Mouse (Mus musculus): ENCODE measurements at regions not wholly inside any gene's neighbourhood (a gene's known extent, or its start where the extent isn't known, plus 50 kb on each side); places are given as distances from the start of the nearest gene placed in this dataset.

DNA sequence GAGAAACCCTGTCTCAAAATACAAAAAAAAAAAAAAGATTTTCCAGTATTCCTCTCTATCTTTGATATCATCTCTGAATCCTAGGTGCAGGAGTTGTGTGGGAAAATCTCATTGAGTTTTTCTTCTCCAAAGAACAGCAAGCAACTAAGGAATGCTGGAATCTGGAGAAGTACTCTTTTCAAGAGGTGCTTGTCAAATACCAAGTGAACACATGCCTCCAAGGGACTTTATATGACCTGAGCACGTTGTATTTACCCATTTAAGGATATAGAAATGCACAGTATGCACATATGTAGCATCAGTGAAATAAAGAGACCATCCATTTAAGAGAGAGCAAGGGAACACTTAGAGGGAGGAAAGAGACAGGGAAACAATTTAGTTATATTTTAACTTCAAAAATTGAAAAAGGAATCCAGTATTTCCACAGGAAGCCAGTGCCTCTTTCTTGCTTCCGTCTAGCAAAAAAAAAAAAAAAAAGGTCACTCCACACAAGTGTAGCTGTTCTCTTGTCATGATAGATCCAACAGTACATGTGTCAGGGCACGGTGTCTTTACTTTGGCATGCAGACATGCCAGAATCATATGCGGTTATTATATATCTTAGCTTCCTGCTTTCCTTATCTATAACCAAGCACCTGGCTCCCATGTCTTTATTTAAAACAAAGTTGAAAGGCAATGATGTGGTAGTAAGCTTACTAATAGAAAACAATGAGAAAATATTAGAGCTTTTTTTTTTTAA lies 212.1 kb upstream of the Etaa1 start:
- DNase-seq (ENCODE audit: low spot score), result no peak

DNA sequence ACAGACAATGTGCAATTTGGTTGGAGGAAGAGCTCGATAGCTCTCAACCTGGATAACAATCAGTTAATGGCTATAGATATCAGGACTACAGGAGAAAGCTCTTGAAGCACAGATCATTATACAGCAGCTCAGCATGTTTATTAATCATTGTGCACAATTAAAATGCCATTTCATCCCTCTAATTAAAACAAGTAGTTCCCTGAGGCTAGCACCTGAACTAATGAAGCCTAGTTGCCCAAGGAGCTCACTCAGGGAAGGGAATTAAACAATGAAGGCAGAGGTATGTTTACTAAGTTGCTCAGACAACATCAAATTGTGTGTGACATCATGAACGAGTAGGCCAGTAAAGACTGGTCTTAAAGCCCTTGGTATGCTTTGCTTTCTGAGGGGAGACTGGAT lies 210.3 kb upstream of the Etaa1 start:
- no peak for DNase-seq (ENCODE audit: low spot score)

DNA sequence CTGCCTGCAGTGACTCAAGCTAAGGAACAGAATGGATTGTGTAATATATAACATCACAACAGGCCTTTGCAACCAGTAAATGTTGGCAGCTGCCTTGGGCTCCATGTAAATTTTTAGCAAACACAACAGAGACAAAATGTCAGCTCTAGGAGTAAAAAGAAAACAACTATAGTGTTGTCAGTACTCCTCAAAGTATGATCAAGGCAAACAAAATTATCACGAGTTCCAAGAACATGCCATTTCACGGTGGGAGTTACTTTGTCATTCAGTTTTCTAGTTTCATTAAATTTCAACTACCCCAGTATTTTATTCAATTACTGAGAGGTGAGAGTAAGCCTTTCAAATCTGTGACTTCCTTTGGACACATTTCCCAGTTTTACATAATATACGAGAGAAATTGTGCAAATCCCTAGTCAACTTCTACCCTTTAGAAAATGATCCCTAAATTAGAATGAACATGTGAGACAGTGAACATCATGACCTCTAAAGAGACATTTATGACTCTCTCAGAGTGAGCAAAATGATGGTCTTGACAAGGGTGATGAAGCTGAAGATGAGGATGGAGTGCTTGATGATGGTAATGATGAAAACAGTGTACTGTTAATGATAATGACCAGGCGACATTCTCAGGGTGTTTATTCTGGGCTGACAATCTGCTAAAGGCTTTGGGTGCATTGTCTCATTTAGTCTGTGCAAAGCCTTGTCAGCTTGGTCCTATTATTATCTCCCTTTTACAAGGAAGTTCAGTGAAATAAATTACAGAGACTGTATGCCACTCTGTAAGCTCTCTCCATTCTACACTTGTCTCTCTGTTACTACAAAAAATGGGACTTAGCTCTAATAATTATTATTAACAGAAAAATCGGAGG lies 209.7 kb upstream of the Etaa1 start:
- DNase-seq (ENCODE audit: low spot score), result no peak

DNA sequence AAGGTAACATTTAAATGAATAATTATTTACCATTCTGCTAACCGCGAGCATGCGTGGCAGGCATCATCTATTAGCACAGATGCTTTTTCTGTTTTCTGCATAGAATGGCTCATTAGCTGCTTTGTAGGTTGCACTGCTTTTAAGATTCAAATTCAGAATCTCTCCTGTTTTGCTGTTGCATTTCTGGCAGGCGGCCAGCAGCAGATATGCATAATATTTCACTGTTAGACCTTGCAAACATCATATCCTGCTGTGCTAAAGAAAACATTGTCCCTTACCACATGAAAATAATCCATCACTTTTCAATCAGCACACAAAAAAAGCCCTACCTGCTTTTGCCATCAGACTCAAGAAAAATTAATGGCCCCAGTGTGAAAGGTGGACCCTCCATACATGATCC lies 202.8 kb upstream of the Etaa1 start:
- no peak for DNase-seq (ENCODE audit: low spot score)

DNA sequence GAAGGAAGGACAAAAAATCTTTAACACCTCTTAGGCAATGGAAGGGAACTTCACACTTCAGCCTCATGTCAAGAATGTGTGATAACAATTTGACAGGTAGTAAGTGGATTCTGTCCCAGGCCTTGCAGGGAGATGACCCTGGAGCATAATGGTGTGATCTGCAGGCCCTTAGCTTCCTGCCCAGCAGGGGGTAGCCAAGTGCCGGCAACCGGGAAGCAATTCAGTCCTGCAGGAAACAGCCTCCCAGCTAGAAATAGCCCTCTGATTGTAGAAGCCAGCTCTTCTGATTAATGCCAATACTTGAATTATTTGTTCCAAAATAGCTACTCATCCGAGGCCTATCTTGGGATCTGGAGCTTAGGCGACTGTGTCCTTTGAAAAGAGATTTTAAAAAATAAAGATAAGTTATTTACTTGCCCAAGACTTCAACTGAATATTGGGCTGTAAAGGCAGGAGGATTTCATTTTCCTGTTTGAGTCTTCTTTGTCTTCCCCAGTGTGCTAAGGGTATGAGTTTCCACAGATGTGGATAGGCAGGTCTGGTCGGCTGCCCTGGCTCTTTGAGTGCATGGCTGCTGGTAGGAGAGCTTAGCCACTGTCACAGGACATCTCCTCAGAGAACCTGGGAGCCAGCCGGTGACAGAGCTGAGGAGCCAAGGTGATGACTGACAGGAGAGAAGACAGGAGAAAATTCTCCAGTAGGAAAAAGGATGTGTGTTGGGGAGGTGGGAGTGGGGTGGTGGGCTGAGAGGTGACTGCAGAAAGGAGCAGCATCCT lies 198.3 kb upstream of the Etaa1 start:
- DNase-seq (ENCODE audit: low spot score), result peak; percentile 61

DNA sequence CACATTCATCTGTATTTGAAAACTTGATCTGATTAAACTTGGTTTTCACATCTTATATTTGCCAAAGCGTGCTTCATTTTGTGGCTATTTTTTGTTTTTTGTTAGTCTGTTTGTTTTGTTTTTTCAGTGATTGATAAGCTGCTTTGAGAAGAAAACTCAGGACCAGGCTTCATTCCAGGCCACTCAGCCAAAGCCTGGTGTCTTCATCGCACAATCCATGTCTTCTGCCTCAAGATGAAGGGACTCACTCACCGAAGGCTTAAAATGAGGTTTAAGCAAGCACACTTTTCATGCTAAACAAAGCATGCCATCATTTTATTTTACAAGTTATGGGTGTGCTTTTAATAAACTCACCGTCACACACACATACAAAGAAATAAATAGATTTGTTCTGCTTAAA lies 197.7 kb upstream of the Etaa1 start:
- DNase-seq (ENCODE audit: low spot score), result no peak

DNA sequence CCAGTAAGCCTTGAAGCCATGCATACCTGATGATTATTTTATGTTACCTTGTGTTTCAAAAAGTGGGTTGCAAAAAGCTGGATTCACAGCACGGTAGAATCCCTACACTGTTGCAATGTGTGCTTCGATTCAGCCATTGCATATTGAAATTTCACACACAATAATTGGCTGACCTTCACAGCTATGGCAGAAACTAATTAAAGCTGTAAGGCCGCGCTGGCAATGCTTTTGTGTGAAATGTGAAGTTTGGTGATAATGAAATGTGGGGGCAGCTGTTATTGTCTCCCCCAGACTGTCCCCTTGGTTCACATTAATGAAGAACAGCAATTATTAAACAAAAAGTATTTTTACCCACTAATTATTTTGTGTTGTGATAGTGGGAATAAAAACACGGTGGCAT lies 173.8 kb upstream of the Etaa1 start:
- DNase-seq (ENCODE audit: low spot score), result no peak

DNA sequence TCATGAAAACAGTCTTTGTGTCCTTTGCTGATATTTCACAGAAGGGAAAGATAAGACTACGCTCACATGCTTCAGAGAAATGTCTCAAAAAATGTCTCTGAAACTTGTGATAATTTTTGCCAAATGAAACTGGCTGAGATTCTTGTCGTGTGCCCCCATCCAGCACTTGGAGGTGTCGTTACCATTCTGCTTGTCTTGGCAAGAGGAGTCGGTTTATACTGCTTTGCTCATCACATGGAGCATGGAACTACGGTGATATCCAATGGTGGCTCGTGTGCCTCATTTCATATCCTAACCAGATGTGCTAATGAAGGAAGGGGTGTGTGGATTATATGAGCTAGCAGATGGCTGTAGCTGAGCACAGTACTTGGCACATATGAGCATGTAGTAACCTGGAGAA lies 169.4 kb upstream of the Etaa1 start:
- DNase-seq (ENCODE audit: low spot score), result no peak

DNA sequence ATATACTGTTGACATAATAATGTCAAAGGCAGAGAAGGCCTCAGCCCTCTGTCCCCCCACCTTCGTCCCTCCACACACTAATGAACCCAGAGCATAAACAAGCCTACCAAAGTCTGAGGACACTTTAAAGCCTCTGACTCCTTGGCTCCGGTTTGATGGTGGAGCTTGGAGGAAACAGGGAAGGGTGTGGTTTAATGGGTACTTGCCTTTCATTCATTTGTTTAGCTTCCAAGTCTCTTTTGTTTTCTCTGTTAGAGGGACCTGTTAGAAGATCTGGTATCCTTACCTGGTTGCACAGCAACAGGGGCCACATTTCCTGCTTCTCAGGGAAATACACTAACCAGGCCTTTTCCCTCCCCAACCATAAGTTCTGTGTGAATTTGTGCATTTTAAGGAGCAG lies 168.9 kb upstream of the Etaa1 start:
- no peak for DNase-seq (ENCODE audit: low spot score)

DNA sequence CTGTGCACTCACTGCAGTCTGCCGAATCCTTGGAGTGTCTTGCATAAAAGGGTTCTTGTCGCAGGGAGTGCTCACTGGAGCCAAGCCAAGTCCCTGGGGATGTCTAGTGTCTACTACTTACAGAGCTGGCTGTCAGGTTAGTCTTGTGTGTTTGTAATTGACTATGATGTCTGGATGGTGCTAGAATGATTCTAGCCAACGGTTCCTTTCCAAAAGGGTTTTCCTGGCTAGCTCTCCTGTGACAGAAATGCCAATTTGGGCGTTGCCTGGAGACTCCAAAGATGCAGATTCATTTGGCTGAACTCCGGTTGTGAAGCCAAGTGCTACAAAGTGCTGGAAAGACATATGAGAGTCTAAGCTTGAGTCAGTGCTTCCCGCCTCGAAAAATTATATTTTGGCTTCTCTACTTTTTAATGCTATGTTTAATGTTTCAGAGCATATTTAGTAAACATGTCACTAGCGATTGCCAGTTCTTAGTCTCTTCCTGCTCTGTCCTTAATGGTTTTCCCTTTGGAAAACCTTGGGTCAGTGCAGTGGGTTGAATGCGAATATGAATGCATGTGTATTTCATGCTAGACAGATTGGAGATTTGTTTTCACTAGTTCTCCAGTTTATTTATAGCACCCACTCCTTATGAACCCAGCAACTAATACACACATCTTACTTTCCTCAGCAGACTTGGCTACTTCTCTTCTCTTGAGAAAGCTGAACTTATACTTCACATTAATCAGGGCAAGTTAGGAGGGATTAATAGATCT lies 162.2 kb upstream of the Etaa1 start:
- peak; percentile 33 for DNase-seq (ENCODE audit: low spot score)

DNA sequence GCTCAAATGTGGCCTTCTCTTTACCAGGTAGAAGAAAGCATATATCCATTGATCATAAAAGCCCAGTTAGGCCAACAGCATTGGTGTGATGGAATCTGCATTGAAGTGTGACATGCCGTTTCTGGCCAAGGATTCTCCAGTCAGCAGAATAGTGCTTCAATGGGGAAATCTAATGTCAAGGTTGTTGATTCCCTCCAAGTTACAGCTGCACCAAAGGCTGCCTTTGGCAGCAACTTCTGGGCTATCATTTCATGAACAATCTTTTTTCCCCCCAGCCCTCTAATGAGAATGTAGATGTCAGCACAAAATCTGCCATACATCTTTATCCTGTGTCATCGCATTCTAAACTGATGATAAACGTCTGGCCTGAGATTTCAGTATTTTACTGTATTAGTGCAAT lies 149.2 kb upstream of the Etaa1 start:
- no peak for DNase-seq (ENCODE audit: low spot score)

DNA sequence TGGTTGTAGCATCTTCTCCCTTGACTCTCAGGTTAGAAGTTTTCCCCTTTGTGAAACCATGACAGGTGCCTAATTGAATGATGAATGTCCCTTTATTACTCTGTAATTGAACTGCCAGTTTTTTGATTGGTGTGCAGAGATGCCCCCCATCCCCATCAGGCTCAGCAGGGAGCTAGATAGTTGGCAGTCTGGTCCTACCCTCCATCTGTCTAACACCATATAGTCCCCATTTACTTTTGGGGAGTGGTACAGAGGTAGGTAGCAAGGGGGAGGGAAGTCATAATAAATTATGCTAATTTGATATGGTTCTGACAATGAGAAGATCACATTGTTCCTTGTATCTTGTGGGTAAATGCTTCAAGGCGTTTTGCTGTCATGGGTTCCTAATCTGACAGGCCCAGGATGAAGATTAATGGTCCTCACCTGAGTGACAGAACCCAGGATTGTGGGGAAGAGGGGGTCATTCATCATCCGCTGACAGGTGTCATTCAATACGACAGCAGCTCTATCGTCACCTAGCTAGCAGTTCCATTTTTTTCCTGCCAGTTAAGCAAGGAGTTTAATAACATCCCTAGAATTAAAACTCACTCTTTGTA lies 122.3 kb upstream of the Etaa1 start:
- no peak for DNase-seq (ENCODE audit: low spot score)

DNA sequence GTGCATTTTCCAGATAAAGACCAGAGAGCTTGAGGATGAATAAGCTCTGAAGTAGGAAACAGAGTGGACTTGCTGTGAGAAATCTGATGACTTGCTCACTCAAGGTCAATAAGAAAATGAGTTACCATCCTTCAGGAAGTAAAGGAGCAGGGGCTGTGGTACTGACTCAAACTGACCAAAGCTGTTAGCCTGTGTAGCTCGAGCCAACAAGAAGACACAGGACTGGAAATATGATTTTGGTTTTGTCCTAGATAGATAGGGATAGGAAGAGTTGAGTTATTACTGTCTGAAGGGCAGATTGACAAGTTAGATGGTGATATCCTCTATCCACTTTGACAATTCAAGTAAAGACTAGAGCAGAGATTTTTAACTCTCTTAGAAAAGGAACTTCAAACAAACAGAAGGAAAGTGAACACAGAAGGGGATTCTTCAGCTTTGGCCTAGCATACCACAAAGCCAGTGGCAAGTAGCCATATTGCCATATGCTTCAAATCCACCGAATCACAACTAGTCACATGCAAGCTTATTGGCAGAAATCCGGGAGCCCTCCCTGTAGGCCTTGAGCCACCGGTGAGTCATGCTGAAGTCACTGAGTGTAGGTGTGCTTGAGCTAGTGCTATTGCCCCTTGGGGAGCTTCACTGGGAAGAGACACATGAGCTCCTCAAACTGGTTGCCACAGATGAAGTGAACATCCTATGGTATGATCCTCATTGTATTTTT lies 117.1 kb upstream of the Etaa1 start:
- no peak for DNase-seq (ENCODE audit: low spot score)

DNA sequence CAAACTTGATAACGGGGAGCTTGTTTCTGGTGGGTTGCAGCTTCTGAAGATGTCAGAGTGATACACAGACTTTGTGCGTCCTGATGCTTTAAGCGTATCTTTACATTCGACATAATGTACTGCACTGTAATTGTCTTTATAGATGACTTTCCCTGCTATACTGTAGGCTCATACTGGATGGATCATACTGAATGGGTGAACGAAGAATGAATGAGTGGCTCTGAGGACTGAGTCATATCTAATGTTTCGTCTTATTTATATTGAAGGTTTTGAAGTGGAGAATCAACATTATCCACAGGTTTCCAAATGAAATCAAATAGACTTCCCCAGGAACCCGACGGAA lies 116.3 kb upstream of the Etaa1 start:
- DNase-seq (ENCODE audit: low spot score), result no peak

DNA sequence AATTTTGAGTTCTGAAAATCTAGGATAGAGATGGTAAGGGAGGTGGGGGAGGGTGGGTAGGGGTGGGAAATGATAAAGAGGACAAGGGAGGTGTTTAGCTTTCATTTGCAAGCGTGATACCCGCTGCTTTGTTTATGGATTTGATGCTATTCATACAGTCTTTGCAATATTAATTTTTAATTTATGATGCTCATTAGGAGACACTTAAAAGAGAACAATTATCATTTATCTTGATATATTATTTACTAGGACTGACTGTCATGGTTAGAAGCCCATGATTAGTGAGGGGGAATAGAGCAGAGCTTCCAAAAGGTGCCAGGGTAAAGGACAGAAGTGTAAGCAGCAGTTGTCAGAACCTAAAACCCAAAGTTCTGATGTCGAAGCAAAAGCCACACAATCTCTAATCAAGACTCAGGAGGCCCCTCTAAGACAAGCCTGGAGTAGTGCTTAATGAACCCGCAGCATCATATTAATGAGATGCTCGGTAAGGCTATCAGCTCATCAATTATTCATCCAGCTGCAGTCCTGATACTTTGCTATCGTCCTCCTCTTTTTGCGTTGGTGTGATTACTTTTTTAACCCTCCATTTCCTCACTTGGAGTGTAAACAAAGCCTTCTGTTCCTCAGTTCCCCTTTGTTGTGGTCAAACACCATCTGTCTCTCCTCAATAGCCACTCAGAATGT lies 115.8 kb upstream of the Etaa1 start:
- no peak for DNase-seq (ENCODE audit: low spot score)

DNA sequence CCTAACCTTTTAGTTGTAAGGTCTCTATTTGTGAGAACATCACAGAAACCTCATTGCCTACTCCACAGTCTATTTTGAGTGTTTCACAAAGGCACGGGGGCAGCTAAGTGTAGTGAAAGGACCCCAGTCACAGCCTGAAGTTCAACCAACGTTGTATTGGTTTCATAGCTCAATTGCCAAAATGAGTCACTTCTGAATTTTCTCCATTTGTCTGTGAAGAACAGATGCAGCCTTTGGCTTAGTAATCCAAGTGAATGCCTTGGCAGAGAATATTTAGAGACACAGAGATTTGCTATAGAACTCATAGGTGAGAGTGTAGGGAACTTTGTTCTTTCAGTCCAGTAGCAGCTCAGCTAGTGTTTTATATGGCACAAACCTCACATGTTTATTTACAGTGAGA lies 114.4 kb upstream of the Etaa1 start:
- no peak for DNase-seq (ENCODE audit: low spot score)

DNA sequence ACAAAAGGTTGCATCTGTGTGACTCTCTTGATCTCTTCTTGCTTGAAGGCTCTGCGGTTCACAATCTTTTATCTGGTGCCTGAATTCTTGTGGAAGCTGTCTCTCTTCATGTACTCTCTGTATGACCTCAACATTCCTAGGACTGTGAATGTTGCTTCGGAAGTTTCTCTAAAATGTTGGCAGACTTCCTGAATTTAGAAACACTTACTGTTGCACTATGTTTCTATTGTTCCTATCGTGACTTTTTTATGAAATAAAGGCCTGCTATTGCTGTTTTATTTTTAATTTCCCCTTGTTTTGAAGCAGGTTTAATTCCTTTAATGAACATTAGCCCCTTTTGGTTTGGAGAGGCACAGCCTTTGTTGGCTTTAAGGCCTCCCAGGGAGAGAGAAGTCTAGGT lies 114.0 kb upstream of the Etaa1 start:
- no peak for DNase-seq (ENCODE audit: low spot score)

DNA sequence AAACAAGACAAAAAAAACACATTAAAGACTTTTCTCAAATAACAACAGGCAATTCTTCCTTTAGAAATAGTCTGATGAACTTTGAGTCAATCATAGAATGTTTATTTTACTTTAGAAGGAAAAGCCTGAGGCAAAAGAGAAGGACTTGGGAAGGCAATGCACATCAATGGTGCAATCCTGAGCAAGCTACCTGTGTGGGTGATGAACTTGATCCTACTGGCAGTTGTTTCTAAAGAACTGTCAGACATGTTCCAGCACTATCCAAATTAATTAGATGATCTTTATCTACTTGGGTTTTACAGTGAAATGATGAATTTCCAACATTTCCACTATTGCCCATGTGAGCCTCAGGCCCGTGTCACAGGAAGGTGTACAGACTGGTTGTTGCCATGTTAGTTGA lies 87.9 kb upstream of the Etaa1 start:
- DNase-seq (ENCODE audit: low spot score), result no peak

DNA sequence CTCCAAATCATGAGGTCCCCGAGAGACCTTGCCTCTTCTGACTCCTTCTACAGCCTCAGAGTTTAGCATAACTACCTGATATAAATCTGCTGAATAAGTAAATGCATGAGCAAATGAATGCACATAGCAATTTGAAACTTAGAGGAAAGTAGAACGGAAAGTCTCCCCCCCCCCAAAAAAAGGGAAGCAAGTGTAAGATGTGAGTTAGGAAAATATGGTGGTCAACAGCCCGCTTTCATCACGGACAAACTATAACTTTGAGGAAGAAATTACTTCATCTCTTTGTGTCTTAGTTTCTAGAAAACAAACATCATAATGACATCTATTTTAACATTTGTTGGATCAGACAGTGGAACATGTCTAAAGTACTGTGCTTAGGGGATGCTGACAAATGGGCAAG lies 77.4 kb upstream of the Etaa1 start:
- DNase-seq (ENCODE audit: low spot score), result no peak

DNA sequence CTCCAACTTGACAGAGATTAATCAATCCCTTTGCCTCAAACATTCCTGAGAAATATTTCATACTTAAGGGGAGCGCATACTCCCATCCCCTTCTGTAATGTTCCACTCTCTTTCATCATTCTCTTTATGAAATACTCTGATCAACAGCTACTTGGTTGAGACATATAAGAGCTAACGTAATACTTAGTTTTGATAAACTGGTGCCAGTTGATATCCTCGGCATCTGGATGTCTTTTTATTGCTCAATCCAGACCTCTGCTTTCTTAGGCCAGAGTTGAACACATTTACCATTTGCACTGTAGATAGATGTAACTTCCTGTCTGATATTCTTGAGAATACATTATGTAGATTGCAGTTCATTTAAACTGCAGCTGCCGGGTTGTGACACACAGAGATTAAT lies 68.4 kb upstream of the Etaa1 start:
- no peak for DNase-seq (ENCODE audit: low spot score)

DNA sequence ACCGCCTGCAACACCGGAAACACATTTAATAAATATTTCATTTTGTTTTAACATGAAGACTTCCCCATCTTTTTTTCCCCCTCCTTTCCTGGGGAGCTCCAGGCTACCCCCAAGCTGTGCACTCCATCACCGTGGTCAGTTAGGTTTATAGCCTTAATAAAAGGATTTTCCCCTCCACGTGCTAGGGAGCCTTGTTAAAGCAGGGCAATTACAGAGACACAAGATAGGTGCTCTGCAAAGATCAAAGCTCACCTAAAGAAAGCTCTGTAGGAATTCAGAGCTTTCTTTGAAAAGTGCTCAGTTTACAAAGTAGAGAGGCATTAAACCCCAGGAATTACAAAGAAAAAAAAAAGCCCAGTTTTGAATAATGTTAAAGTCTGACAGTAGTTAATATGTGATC lies 61.6 kb upstream of the Etaa1 start:
- DNase-seq (ENCODE audit: low spot score), result no peak
